Mouse (Mus musculus): ENCODE measurements around the gene Nxph1. TPM values are rescaled to one million over a fixed set of nuclear protein-coding genes. Genes with fewer than 3 reads are reported as not detected.

Gene Nxph1
- total RNA-seq, 2 experiments from 2014 or later = 1.3 TPM; not detected in 1

DNA sequence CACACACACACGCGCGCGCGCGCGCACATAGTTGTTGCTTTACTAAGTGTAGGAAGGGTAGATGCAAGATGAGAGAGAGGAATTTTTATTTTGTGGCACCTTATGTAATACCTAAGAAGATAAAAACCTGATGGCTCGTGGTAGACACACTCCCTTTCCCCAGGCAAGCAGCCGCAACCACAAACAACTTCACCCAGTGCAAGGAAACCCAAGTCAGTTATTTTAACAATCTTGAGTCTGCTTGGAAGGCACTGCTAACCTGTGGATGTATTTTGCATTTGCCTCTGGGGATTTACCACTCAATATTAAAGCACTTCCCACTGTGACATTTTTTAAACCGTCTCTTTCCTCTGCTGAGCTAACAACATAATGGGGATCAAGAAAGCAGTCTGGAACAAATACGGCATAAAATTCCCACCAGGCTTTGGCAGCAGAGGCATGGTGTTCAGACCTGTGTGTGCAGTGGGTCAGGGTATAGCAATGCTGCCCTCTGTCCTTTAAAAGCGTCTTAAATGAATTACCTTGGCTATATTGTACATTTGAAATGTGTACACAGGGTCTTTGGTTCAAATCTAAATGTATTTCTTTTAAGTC is 176.2 kb downstream of the Nxph1 start:
- no peak for DNase-seq

DNA sequence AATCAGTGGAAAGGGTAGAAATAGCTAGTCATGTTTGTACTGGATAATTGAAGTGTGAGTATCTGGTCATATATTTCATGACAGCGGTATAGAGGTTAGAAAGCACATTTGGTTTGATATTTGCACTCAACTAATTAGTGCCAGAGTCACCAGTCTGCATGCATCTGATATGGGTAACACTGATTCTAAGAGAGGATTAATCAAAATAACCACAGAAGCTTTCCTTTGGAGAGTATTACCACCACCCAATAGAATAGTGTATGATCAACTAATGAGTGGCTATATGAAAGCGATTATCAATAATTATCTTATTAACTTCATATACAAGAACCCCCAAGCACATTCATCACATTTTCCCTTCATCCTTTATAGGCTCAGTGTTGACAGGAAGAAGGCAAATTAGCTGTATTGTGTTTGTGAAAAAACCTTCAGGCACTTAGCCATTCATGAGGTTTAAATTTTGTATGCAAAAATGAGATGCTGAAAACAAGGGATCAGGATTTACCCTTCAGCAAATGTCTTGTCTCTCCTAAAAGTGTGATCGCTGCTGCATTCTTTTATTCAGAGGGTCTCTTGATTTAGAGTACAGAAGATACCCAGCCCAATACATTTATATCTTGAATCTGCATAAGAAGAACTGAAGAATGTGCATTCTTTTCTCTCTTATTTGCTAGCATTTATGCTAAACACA is 185.5 kb downstream of the Nxph1 start:
- no peak for DNase-seq

DNA sequence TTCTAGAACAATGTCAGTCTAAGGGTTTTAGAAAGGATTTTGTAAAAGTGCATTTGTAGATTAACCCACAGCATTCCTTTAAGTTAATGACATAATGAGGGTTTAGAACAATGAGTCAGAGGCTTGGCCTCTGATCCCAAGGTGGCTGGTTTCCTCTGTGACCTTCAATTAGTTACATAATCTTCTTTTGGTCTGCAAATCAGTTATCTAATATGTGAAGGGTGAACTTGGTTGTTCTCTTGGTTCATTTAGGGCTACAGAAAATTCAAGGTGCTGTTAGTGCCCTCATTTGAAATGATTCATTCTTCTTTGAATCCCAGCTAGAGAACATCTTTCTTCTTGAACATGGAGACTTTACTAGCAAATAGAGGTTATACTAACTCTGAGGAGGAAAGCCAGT is 199.7 kb downstream of the Nxph1 start:
- no peak for DNase-seq

DNA sequence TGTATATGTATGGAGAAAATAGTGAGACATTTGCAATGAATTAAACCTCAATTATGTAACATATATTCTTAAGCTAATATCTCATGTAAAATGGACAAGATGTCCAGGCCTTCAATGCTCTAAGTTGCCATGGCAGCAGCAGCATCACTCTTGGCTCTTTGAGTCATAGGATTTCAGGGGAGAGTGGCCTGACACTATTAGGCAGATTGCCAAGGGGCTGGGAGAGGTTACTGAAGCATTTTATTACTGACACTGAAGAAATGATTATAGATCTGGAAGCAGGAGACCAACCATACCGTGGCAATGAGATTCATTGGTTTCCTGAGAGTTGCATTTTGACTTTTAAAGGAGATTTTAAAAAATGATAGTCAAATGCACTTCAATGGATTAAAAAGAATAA is 201.6 kb downstream of the Nxph1 start:
- peak in 1 of 2 experiments; percentile 3 for DNase-seq

DNA sequence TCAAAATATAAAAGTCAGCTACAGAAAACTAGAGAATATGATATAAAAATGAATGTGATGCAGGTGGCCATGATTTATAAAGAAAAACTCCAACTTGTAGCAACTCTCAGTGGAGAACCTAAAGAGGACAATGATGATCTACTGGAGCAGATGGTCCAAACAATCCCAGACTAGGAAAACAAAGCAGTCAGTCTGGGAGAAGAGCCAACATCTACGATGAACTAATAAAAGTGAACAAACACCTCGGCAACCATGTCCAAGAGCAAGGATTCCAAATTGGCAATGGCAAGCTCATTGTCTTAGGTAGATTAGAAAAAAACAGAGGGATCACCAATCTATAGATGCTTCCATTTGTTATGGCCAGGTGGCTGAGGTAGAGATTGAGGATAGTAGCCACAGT is 211.0 kb downstream of the Nxph1 start:
- DNase-seq = no peak

DNA sequence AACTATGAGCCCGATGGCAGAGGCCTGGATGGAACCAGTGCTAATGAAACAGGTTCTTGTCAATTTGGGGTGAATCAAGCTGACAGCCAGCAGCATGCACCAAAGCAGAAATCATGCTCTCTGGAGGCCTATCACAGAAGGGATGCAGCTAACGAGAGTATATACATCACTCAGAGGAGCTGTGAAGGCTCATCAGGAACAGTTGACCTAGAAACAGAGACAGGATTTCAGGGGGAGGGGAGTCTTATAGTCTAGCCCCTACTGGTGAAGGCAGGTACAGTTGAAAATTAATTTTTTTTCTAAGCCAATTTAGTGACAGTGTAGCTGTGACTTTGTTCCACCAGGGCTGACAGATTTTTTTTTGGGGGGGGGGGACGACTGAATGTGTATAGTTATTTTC is 234.2 kb downstream of the Nxph1 start:
- no peak for DNase-seq

DNA sequence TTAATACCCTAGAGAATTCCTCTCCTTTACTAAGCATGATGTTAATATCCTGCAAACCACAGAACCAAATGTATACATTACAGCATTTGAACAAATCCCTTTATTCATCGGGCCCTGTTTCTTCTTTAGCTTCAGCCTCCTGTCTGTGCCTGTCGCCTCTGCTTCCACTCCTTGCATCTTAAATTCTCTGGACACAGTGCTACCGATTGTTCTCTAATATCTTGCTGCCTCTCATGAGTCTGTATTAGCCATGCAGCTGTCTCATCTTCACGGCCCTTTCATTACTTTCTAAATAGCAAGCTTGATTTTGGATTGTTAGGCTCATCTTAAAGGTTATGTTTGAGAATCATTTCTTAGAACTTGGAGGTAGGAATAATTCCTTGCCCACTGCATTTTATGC is 262.5 kb downstream of the Nxph1 start:
- DNase-seq = no peak

DNA sequence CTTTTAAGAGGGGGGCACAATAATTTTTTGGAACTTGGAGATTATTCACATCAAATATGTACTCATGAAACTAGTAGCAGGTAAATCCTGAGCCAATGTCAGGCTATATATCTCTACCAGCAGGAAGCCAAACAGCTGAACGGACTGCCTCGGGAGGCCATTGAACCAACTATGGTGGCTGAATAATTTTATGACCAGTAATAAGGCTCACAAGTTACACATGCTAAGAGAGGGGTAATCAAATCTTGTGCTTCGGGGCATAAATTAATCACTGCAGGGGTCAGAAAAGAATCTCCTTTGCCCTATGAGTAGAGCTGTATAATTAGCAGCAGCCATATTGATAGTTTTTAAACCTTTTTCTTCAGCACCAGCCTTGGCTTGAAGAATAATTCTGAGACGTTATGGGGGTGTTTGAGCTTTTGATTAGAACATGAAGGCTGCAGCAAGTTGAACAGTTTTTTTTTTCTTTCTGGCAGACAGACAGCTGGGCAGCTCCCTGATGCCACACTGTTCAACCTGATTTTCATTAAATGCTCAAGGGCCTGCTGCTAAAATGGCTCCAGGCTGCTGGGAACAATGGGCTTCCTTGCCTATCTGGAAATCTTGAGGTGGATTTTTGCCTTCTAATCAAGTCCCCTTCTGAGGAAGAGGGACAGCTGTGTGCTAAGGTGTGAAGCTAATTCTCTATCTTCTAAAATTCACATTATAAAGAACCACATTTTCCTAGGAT is 272.7 kb downstream of the Nxph1 start:
- DNase-seq = peak; percentile 2 to 5

DNA sequence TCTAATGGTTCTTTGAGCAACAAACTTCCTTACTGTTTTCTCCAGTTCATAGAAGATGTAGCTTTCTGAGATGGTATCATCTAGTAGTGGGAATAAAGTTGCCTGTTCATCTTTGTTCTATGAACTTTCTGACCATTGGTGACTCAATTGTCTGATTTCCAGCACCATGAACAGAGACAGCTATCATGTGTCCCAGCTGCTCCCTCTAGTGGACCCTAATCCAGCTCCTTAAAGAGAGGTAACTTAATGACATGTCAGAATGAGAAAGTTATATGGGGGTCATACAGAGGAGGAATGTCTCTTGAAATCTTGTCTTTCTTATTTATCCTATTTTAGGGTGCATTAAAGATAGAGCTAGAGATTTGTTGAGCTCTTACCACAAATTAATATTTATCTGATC is 286.6 kb downstream of the Nxph1 start:
- DNase-seq = peak; percentile 40 to 57

DNA sequence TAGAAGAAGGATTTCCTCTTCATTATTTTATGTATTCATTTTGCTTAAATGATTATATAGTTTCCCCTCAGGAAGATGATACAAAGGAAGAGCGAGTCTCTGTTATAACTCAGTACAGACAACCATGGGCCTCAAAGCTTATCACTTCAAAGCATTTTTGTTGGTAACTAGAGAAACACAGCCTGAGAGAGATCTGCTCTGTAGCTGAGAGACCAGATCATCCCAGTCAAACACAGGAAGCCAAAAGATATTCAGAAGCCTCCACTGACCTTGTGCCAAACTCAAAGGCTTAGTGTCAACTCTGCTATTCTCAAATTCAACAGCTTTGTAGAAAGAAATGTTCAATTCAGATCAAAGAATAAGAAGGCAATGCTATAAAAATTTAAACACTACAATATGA is 319.8 kb downstream of the Nxph1 start:
- DNase-seq = no peak

Other genes with a start within 250 kb of the Nxph1 start
- 10 to 100 TPM; 36.3 to 49.9 TPM for gene Ica1, start 169.9 kb upstream of the Nxph1 start, total RNA-seq (2021)